Mouse (Mus musculus): ENCODE measurements at regions not wholly inside any gene's neighbourhood (a gene's known extent, or its start where the extent isn't known, plus 50 kb on each side); places are given as distances from the start of the nearest gene placed in this dataset.
A peak's percentile ranks its signal among the peaks of the same experiment; 100 is the strongest.

GRCm38 (mm10) chr9:112834441-112835245 lies 598.9 kb upstream of the Arpp21 start:
- no peaks in the 10 kb centered on the region for H3K36me3 ChIP-seq (ENCODE audit: control insufficient read depth, insufficient read depth, low read length)

DNA sequence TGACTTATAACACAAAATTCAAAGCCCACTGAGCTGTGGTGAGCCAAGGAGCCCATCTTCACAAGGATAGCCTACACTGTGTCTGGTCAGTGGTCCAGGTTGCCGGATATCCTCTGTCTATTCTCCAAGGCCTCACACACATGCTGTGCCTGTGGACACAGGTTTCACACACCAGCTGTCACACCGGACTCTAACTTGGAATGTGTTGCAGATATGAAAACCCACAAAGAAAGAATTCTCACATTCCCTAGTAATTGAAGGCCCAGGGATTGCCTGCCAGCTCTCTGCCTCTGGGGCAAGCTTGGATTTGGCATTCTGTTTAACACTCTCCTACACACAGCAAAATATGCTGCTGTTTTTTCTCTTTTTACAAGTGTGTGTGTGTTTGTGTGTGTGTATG lies 595.4 kb upstream of the Arpp21 start:
- Histone ChIP-seq H3K9ac (ENCODE audit: low read length) (no peak overlapping the region), H3K36me3 (ENCODE audit: control insufficient read depth, insufficient read depth, low read length) (no peaks in the 10 kb centered on the region), H3K27ac (ENCODE audit: low read depth, low read length) (no peak overlapping the region), H3K27me3 (replicated peaks; ENCODE audit: control insufficient read depth, insufficient read depth, low read length) (no peaks in the 10 kb centered on the region), H3K4me3 (ENCODE audit: low read depth, low read length) (no peak overlapping the region), H3K9me3 (replicated peaks; ENCODE audit: control insufficient read depth, low read length) (no peaks in the 10 kb centered on the region), H3K4me1 (ENCODE audit: control insufficient read depth, insufficient read depth, low read length) (no peaks in the 10 kb centered on the region), H3K4me2 (ENCODE audit: low read length) (no peak overlapping the region)
- 64% methylated on average over 2 of the region's 2 CpGs for WGBS
- ATAC-seq (no peak), DNase-seq (ENCODE audit: low spot score) (peak; percentile 42)

More at GRCm38 (mm10) chr9:112834441-112835245, 598.9 kb upstream of the Arpp21 start:
- no peak overlapping the region for H3K4me2 ChIP-seq (ENCODE audit: low read length)
- H3K27ac ChIP-seq (ENCODE audit: low read depth, low read length), result no peak overlapping the region
- H3K9me3 ChIP-seq (replicated peaks; ENCODE audit: control insufficient read depth, low read length), result no peaks in the 10 kb centered on the region
- H3K27me3 ChIP-seq (replicated peaks; ENCODE audit: control insufficient read depth, insufficient read depth, low read length), result no peaks in the 10 kb centered on the region
- H3K4me1 ChIP-seq (ENCODE audit: control insufficient read depth, insufficient read depth, low read length), result no peaks in the 10 kb centered on the region
- no peak for ATAC-seq
- whole genome bisulfite sequencing, result 74% methylated on average over 5 of the region's 5 CpGs
- H3K9ac ChIP-seq (ENCODE audit: low read length), result no peak overlapping the region
- no peak for DNase-seq (ENCODE audit: low spot score)
- H3K4me3 ChIP-seq (ENCODE audit: low read depth, low read length), result no peak overlapping the region

DNA sequence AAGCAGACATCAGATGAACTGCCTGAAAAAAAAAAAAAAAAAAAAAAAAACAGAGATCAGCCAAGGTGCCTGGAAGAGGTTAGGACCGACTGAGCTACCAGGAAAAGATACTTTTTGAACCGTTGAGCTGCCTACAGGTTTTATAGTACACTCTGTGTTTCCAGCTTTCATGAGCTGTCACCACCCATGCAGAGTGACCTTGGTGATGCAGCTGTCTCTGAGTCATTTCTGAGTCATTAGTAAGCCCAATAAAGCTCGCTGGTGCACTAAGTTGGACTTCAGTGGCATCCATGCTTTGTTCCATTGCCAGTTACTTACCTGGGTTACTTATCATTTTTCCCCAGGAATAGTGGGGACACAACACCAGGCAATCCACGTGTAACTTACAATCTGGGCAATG lies 592.9 kb upstream of the Arpp21 start:
- Histone ChIP-seq H3K27me3 (replicated peaks; ENCODE audit: control insufficient read depth, insufficient read depth, low read length) (no peaks in the 10 kb centered on the region), H3K4me3 (ENCODE audit: low read depth, low read length) (no peak overlapping the region), H3K27ac (ENCODE audit: low read depth, low read length) (no peak overlapping the region), H3K4me1 (ENCODE audit: control insufficient read depth, insufficient read depth, low read length) (no peaks in the 10 kb centered on the region), H3K9me3 (replicated peaks; ENCODE audit: control insufficient read depth, low read length) (no peaks in the 10 kb centered on the region), H3K9ac (ENCODE audit: low read length) (no peak overlapping the region), H3K36me3 (ENCODE audit: control insufficient read depth, insufficient read depth, low read length) (no peaks in the 10 kb centered on the region), H3K4me2 (ENCODE audit: low read length) (no peak overlapping the region)
- ATAC-seq, result no peak
- 84% methylated on average over 4 of the region's 4 CpGs for WGBS
- DNase-seq (ENCODE audit: low spot score), result no peak

DNA sequence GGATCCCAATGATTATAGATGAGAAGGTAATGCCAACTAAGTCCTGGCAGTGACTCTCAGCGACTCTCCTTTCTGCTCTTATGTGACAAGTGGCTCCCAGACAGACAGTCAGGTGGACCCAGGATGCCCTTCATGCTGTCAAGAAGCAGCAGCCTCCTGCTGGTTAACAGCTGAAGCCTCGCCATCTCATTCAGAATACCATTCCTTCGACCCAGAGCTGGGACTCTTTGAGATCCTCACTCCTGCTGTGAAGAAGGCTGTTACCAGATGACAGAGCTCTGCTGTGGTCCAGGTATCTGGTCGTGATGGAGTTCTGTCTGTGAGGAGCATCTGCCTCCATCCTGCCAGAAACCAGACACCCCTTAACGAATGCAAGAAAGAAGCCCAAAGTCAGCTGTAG lies 590.9 kb upstream of the Arpp21 start:
- Histone ChIP-seq H3K4me2 (ENCODE audit: low read length) (no peak overlapping the region), H3K9me3 (replicated peaks; ENCODE audit: control insufficient read depth, low read length) (no peaks in the 10 kb centered on the region), H3K9ac (ENCODE audit: low read length) (no peak overlapping the region), H3K36me3 (ENCODE audit: control insufficient read depth, insufficient read depth, low read length) (no peaks in the 10 kb centered on the region), H3K4me1 (ENCODE audit: control insufficient read depth, insufficient read depth, low read length) (no peaks in the 10 kb centered on the region), H3K27ac (ENCODE audit: low read depth, low read length) (no peak overlapping the region), H3K27me3 (replicated peaks; ENCODE audit: control insufficient read depth, insufficient read depth, low read length) (no peaks in the 10 kb centered on the region), H3K4me3 (ENCODE audit: low read depth, low read length) (no peak overlapping the region)
- DNase-seq (ENCODE audit: low spot score) (no peak), ATAC-seq (no peak)
- 55% methylated on average over 5 of the region's 5 CpGs for WGBS

GRCm38 (mm10) chr9:112821940-112822339 lies 586.2 kb upstream of the Arpp21 start:
- H3K27ac ChIP-seq (ENCODE audit: low read depth, low read length), result no peak overlapping the region
- no peaks in the 10 kb centered on the region for H3K4me1 ChIP-seq (ENCODE audit: control insufficient read depth, insufficient read depth, low read length)
- DNase-seq (ENCODE audit: low spot score) (no peak), ATAC-seq (no peak)
- no peaks in the 10 kb centered on the region for H3K36me3 ChIP-seq (ENCODE audit: control insufficient read depth, insufficient read depth, low read length)
- H3K4me2 ChIP-seq (ENCODE audit: low read length), result no peak overlapping the region
- H3K4me3 ChIP-seq (ENCODE audit: low read depth, low read length), result no peak overlapping the region
- 87% methylated on average over 1 of the region's 1 CpGs for WGBS
- no peaks in the 10 kb centered on the region for H3K27me3 ChIP-seq (replicated peaks; ENCODE audit: control insufficient read depth, insufficient read depth, low read length)
- no peak overlapping the region for H3K9ac ChIP-seq (ENCODE audit: low read length)
- H3K9me3 ChIP-seq (replicated peaks; ENCODE audit: control insufficient read depth, low read length), result no peaks in the 10 kb centered on the region

DNA sequence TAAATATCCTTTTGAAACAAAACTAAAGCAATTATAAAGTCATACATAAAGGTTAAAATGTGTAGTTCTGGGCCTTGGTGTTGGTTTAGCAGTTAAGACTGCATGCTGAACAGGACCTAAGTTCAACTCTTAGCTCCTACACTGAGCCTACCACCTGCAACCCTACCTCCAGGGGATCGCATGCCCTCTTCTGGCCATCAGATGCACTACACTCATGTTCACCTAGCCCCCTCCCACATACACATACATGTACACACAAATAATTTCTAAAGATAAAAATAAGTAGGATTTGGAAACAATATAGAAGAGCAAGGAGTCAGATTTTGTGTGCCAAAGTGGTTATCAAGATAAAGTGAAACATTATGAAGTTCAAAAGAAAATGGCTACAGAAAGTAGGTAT lies 576.2 kb upstream of the Arpp21 start:
- ATAC-seq, result no peak
- DNase-seq (ENCODE audit: low spot score), result no peak
- Histone ChIP-seq H3K27me3 (replicated peaks; ENCODE audit: control insufficient read depth, insufficient read depth, low read length) (no peaks in the 10 kb centered on the region), H3K4me1 (ENCODE audit: control insufficient read depth, insufficient read depth, low read length) (no peaks in the 10 kb centered on the region), H3K4me3 (ENCODE audit: low read depth, low read length) (no peak overlapping the region), H3K9ac (ENCODE audit: low read length) (no peak overlapping the region), H3K36me3 (ENCODE audit: control insufficient read depth, insufficient read depth, low read length) (no peaks in the 10 kb centered on the region), H3K9me3 (replicated peaks; ENCODE audit: control insufficient read depth, low read length) (no peaks in the 10 kb centered on the region), H3K27ac (ENCODE audit: low read depth, low read length) (no peak overlapping the region), H3K4me2 (ENCODE audit: low read length) (no peak overlapping the region)
- 34% methylated on average over 1 of the region's 1 CpGs for WGBS

DNA sequence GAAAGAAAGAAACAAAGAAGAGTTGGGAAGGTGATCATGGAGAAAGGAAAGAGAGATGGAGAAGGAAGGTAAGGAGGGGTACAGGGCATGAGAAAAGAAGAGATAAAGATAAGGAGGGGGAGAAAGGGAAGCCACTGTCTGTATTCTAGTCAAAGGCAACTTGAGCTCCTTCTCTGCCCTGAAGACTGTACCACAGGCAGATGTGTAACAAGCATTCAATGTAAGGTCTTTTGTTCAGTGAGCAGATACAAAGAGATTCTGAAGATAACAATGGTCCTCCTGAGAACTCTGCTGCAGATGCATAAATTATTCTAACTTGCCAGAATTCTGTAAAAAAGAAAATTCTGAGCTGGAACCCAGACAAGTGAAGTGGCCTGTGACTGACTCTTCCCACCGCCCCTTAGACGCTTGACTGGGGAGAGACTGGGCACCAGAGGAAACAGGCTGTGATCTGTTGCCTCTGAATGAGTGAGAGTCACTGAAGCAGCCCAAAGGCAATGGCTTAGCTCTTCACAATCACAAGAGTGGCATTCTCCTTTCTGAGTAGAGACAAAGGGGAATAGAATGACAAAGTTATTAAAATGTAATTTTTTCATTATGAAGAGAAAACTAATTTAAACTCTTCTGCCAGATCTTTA lies 564.0 kb upstream of the Arpp21 start:
- WGBS, result 49% methylated on average over 2 of the region's 2 CpGs
- H3K9me3 ChIP-seq (replicated peaks; ENCODE audit: control insufficient read depth, low read length), result no peaks in the 10 kb centered on the region
- DNase-seq (ENCODE audit: low spot score), result no peak
- H3K9ac ChIP-seq (ENCODE audit: low read length), result no peak overlapping the region
- no peaks in the 10 kb centered on the region for H3K36me3 ChIP-seq (ENCODE audit: control insufficient read depth, insufficient read depth, low read length)
- no peak for ATAC-seq
- no peak overlapping the region for H3K27ac ChIP-seq (ENCODE audit: low read depth, low read length)
- H3K4me3 ChIP-seq (ENCODE audit: low read depth, low read length), result no peak overlapping the region
- no peaks in the 10 kb centered on the region for H3K27me3 ChIP-seq (replicated peaks; ENCODE audit: control insufficient read depth, insufficient read depth, low read length)
- no peaks in the 10 kb centered on the region for H3K4me1 ChIP-seq (ENCODE audit: control insufficient read depth, insufficient read depth, low read length)
- H3K4me2 ChIP-seq (ENCODE audit: low read length), result no peak overlapping the region

- 74% methylated on average over 2 of the region's 2 CpGs for WGBS
- ATAC-seq (no peak), DNase-seq (ENCODE audit: low spot score) (peak; percentile 24)
- H3K4me2 ChIP-seq (ENCODE audit: low read length), result no peak overlapping the region
- no peak overlapping the region for H3K27ac ChIP-seq (ENCODE audit: low read depth, low read length)
- H3K27me3 ChIP-seq (replicated peaks; ENCODE audit: control insufficient read depth, insufficient read depth, low read length), result no peaks in the 10 kb centered on the region
- H3K4me1 ChIP-seq (ENCODE audit: control insufficient read depth, insufficient read depth, low read length), result no peaks in the 10 kb centered on the region
- no peak overlapping the region for H3K4me3 ChIP-seq (ENCODE audit: low read depth, low read length)
- no peak overlapping the region for H3K9ac ChIP-seq (ENCODE audit: low read length)
- no peaks in the 10 kb centered on the region for H3K9me3 ChIP-seq (replicated peaks; ENCODE audit: control insufficient read depth, low read length)
- H3K36me3 ChIP-seq (ENCODE audit: control insufficient read depth, insufficient read depth, low read length), result no peaks in the 10 kb centered on the region
Observed at GRCm38 (mm10) chr9:112793537-112793936, 557.8 kb upstream of the Arpp21 start.

DNA sequence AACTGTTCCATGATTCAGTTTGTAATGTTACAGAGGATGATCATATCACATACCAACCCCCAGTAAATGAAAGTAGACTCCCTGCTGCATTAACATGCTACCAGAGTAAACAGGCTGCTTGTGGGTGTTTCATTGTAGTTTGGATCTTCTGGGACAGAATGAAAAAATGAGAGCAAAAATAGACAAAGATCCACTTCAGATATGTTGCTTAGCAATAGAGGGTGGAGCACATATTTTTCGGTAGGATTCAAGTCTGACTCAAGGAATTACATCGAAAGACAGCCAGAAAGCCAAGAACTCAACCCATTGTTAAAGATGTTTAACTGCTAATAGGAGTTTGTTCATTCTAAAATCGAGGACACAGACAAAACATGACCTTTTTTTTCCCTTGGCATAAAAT lies 536.2 kb upstream of the Arpp21 start:
- Histone ChIP-seq H3K36me3 (ENCODE audit: control insufficient read depth, insufficient read depth, low read length) (no peaks in the 10 kb centered on the region), H3K9me3 (replicated peaks; ENCODE audit: control insufficient read depth, low read length) (no peaks in the 10 kb centered on the region), H3K4me1 (ENCODE audit: control insufficient read depth, insufficient read depth, low read length) (no peaks in the 10 kb centered on the region), H3K4me2 (ENCODE audit: low read length) (no peak overlapping the region), H3K4me3 (ENCODE audit: low read depth, low read length) (no peak overlapping the region), H3K9ac (ENCODE audit: low read length) (no peak overlapping the region), H3K27me3 (replicated peaks; ENCODE audit: control insufficient read depth, insufficient read depth, low read length) (no peaks in the 10 kb centered on the region), H3K27ac (ENCODE audit: low read depth, low read length) (no peak overlapping the region)
- 84% methylated on average over 3 of the region's 3 CpGs for WGBS
- DNase-seq (ENCODE audit: low spot score) (no peak), ATAC-seq (no peak)
